Mouse (Mus musculus): Measurements from ENCODE around the gene Olfr1026.

DNA sequence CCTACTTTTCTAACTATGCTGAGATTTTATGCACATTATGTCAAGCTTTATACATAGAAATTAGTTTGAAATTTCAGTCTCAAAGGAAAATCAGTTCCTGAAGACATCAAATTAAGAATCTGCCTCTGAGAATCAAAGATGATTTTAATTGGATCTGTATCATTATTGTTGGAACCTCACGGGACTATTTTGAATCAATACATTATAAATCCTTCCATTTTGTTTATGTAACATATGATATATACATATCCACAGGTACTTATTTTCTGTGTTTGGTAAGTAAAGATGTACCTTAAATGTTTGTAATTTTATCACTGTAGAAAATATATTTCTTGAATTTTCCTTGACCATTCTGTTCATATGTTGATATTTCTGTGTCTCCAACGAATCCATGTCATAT lies 36.0 kb upstream of the Olfr1026 start, which contains the start of gene Olfr1023:
- TF ChIP-seq CTCF (IDR thresholded peaks at IDR 0.05; ENCODE audit: extremely low read depth, insufficient read length, insufficient replicate concordance, low read depth, low read length), result no peak
- no peak for TF ChIP-seq POLR2A (IDR thresholded peaks at IDR 0.05; ENCODE audit: low read depth, low read length)
